Mouse (Mus musculus) midbrain, embryonic 16.5 days (tissue): ENCODE data around the gene Knop1. TPM values are rescaled to one million over a fixed set of nuclear protein-coding genes. Genes with fewer than 3 reads are reported as not detected.

Experiments
- ATAC-seq: fragments of 200-750 bp; cut with Nextera tagmentation; 2 replicates; pipeline ENCODE4 v1.8.0; 2017; ENCODE audit warnings: moderate TSS enrichment
- H3K27ac ChIP-seq: fragments of 300-500 bp; sonication (generic); 2 replicates; pipeline ENCODE4 v1.5.1; 2014; ENCODE audit warnings: mild to moderate bottlenecking, low read length, mixed read lengths
- H3K27me3 ChIP-seq: fragments of 300-500 bp; sonication (generic); 2 replicates; pipeline ENCODE4 v1.6.1; 2014; ENCODE audit warnings: low read depth, low read length, mixed read lengths; ENCODE audit not compliant: control insufficient read depth, insufficient read depth
- H3K36me3 ChIP-seq: fragments of 300-500 bp; sonication (generic); 2 replicates; pipeline ENCODE4 v1.6.1; 2014; ENCODE audit warnings: mild to moderate bottlenecking, low read length, moderate library complexity, mixed read lengths; ENCODE audit not compliant: control insufficient read depth, insufficient read depth
- H3K4me1 ChIP-seq: fragments of 300-500 bp; sonication (generic); 2 replicates; pipeline ENCODE4 v1.6.1; 2014; ENCODE audit warnings: mild to moderate bottlenecking, low read length, mixed read lengths; ENCODE audit not compliant: control insufficient read depth, insufficient read depth
- H3K4me2 ChIP-seq: fragments of 300-500 bp; sonication (generic); 2 replicates; pipeline ENCODE4 v1.6.1; 2014; ENCODE audit warnings: mild to moderate bottlenecking, low read length, mixed read lengths
- H3K4me3 ChIP-seq: fragments of 300-500 bp; sonication (generic); 2 replicates; pipeline ENCODE4 v1.5.1; 2014; ENCODE audit warnings: low read depth, mild to moderate bottlenecking, low read length, moderate library complexity, mixed read lengths
- H3K9ac ChIP-seq: fragments of 300-500 bp; sonication (generic); 2 replicates; pipeline ENCODE4 v1.6.1; 2014; ENCODE audit warnings: low read depth, low read length, mixed read lengths
- H3K9me3 ChIP-seq: fragments of 300-500 bp; sonication (generic); replicated peaks from 2 replicates; pipeline ENCODE4 v1.6.1; 2014; ENCODE audit warnings: mild to moderate bottlenecking, low read length, mixed read lengths; ENCODE audit not compliant: control insufficient read depth, poor library complexity, severe bottlenecking
- WGBS: fragments of 180-500 bp; shearing (Covaris S2); extraction: QIAGEN DNeasy Blood & Tissue Kit; methylation state at CpG from one replicate; pipeline ENCODE4 v1.1.7; 2014; 5-methylcytosine and 5-hydroxymethylcytosine counted together
- polyA plus RNA-seq: library from polyadenylated mRNA; unstranded; fragments of >200 nt; fragmentation: Nextera tagmentation; extraction: Ambion mirVana; gene quantifications from 2 replicates; pipeline ENCODE4 v1.2.1, GENCODE M21; 2015

Gene Knop1
- polyA plus RNA-seq, 1 experiment from 2014 or later: 54.9 TPM

- WGBS: 93% methylated on average over 9 of the region's 9 CpGs
Measured at GRCm38 (mm10) chr7:118796838-118797237, 59.2 kb downstream of the Knop1 start.

GRCm38 (mm10) chr7:118795779-118796178, 60.3 kb downstream of the Knop1 start:
- H3K4me1 ChIP-seq: no peaks in the 10 kb centered on the region

More at GRCm38 (mm10) chr7:118796838-118797237, 59.2 kb downstream of the Knop1 start:
- Histone ChIP-seq H3K4me3 (no peak overlapping the region), H3K27ac (no peak overlapping the region), H3K9me3 (no peaks in the 10 kb centered on the region), H3K27me3 (no peaks in the 10 kb centered on the region), H3K9ac (no peak overlapping the region), H3K36me3 (peaks cover 44% of the 10 kb centered on the region), H3K4me1 (no peaks in the 10 kb centered on the region), H3K4me2 (no peak overlapping the region)
- no peak for ATAC-seq

GRCm38 (mm10) chr7:118793899-118794298, 62.2 kb downstream of the Knop1 start:
- no peak for ATAC-seq
- WGBS: 70% methylated on average over 8 of the region's 8 CpGs
- Histone ChIP-seq H3K4me2 (no peak overlapping the region), H3K27ac (no peak overlapping the region), H3K9me3 (no peaks in the 10 kb centered on the region), H3K4me3 (no peak overlapping the region), H3K36me3 (peaks cover 32% of the 10 kb centered on the region), H3K9ac (no peak overlapping the region), H3K4me1 (no peaks in the 10 kb centered on the region), H3K27me3 (no peaks in the 10 kb centered on the region)

More at GRCm38 (mm10) chr7:118795779-118796178, 60.3 kb downstream of the Knop1 start:
- ATAC-seq: no peak
- Histone ChIP-seq H3K27ac (no peak overlapping the region), H3K9me3 (no peaks in the 10 kb centered on the region), H3K36me3 (peaks cover 39% of the 10 kb centered on the region), H3K4me2 (no peak overlapping the region), H3K9ac (no peak overlapping the region), H3K4me3 (no peak overlapping the region), H3K27me3 (no peaks in the 10 kb centered on the region)
- 94% methylated on average over 8 of the region's 8 CpGs for WGBS

Other genes starting within 250 kb of the Knop1 start
- gene Gde1, start 150.5 kb downstream of the Knop1 start, polyA plus RNA-seq: 192 and 206 TPM in 2 replicates
- gene Ccp110, start 143.7 kb downstream of the Knop1 start, polyA plus RNA-seq: 33.1 and 40.4 TPM in 2 replicates
- gene Vps35l, start 116.0 kb downstream of the Knop1 start, polyA plus RNA-seq: 102 and 113 TPM in 2 replicates
- gene Iqck, start 502 bp downstream of the Knop1 start, polyA plus RNA-seq: 4.7 and 4.8 TPM in 2 replicates
- gene Gprc5b, start 139.0 kb upstream of the Knop1 start, polyA plus RNA-seq: 2.9 and 3.1 TPM in 2 replicates